Mouse (Mus musculus) ES-E14 (cell line): Measurements from ENCODE around the gene Mdfi. TPM values are rescaled to one million over a fixed set of nuclear protein-coding genes. Genes with fewer than 3 reads are reported as not detected.

Experiments
- DNase-seq: peaks from one replicate; pipeline ENCODE4 v3.0.0-alpha.2; 2013; ENCODE audit warnings: low read depth, low spot score
- H3K27ac ChIP-seq: 2 replicates; pipeline ENCODE4 v1.5.1; 2012; ENCODE audit warnings: low read depth, mild to moderate bottlenecking, low read length, moderate library complexity, mixed read lengths; ENCODE audit not compliant: poor library complexity, insufficient read depth, severe bottlenecking
- H3K36me3 ChIP-seq: 2 replicates; pipeline ENCODE4 v1.6.1; 2012; ENCODE audit warnings: mild to moderate bottlenecking, low read length, moderate library complexity, mixed read lengths; ENCODE audit not compliant: control insufficient read depth, poor library complexity, insufficient read depth, severe bottlenecking
- H3K4me1 ChIP-seq, 2 experiments: fragments of 150-350 bp in 1 of 2; sonication (generic) in 1 of 2; 2 replicates each; pipeline ENCODE4 v1.6.1; 2012; ENCODE audit warnings: low read length in 2 of 2, mild to moderate bottlenecking in 1 of 2, mixed read lengths in 1 of 2; ENCODE audit not compliant: control insufficient read depth in 2 of 2, insufficient read depth in 2 of 2, poor library complexity in 1 of 2
- H3K4me3 ChIP-seq, 2 experiments: fragments of 150-350 bp in 1 of 2; sonication (generic) in 1 of 2; 2 replicates each; pipeline ENCODE4 v1.5.1; 2012; ENCODE audit warnings: low read length in 2 of 2, low read depth in 1 of 2, mild to moderate bottlenecking in 1 of 2, mixed read lengths in 1 of 2; ENCODE audit not compliant: insufficient read depth in 1 of 2, poor library complexity in 1 of 2, severe bottlenecking in 1 of 2
- H3K9ac ChIP-seq: 2 replicates; pipeline ENCODE4 v1.6.1; 2012; ENCODE audit warnings: low read depth, mild to moderate bottlenecking, low read length, mixed read lengths; ENCODE audit not compliant: poor library complexity, insufficient read depth, severe bottlenecking
- H3K9me3 ChIP-seq: fragments of 150-350 bp; sonication (generic); 2 replicates; pipeline ENCODE4 v1.6.1; 2012; ENCODE audit warnings: low read depth, mild to moderate bottlenecking, low read length; ENCODE audit not compliant: control insufficient read depth, insufficient read depth
- CHD2 ChIP-seq: IDR thresholded peaks from 2 replicates; pipeline ENCODE4 v1.6.1; 2014; ENCODE audit warnings: mild to moderate bottlenecking, low read depth, low read length, inconsistent platforms
- HCFC1 ChIP-seq: IDR thresholded peaks from 2 replicates; pipeline ENCODE4 v1.6.1; 2012; ENCODE audit warnings: low read length, inconsistent platforms, borderline replicate concordance; ENCODE audit not compliant: insufficient read depth
- MAFK ChIP-seq: IDR thresholded peaks from 2 replicates; pipeline ENCODE4 v1.6.1; 2014; ENCODE audit warnings: mild to moderate bottlenecking, low read depth, low read length, inconsistent platforms; ENCODE audit not compliant: insufficient read depth
- ZC3H11A ChIP-seq: IDR thresholded peaks from 2 replicates; pipeline ENCODE4 v1.6.1; 2012; ENCODE audit warnings: low read depth, mild to moderate bottlenecking, inconsistent platforms, low read length, borderline replicate concordance
- ZNF384 ChIP-seq: IDR thresholded peaks from 2 replicates; pipeline ENCODE4 v1.6.1; 2012; ENCODE audit warnings: low read depth, low read length, inconsistent platforms
- in situ Hi-C, 2 experiments: fragments of 600-800 bp; cut with MboI; formaldehyde crosslinking; loops; one replicate each; pipeline ENCODE4 v1.15.1; 2025; ENCODE audit warnings: low sequenced_read_pairs in 2 of 2, inconsistent platforms in 1 of 2; ENCODE audit not compliant: unreplicated experiment in 2 of 2
- total RNA-seq: library from RNA; depleted of rRNA; stranded (reverse); fragments of 300-350 nt; gene quantifications from 2 replicates; pipeline ENCODE4 v1.2.3, GENCODE M21; 2012

Gene Mdfi
- total RNA-seq, 1 experiment, result 15.6 TPM

GRCm38 (mm10) chr17:47784411-47784810, 50.1 kb downstream of the Mdfi start:
- Histone ChIP-seq H3K27ac (no peak overlapping the region), H3K9me3 (no peaks in the 10 kb centered on the region)
- in situ Hi-C loops, result no loop called here

GRCm38 (mm10) chr17:47783445-47784223, 50.9 kb downstream of the Mdfi start:
- no peak overlapping the region for H3K4me3 ChIP-seq
- in situ Hi-C loops, result no loop called here
- no peaks in the 10 kb centered on the region for H3K9me3 ChIP-seq
- no peak for DNase-seq
- no peak overlapping the region for H3K9ac ChIP-seq
- peaks cover 6 to 64% of the 10 kb centered on the region in 2 experiments for H3K4me1 ChIP-seq
- no peak overlapping the region for H3K27ac ChIP-seq
- no peaks in the 10 kb centered on the region for H3K36me3 ChIP-seq
- TF ChIP-seq MAFK, result no peak
- no peak for TF ChIP-seq ZC3H11A
- no peak for TF ChIP-seq CHD2
- no peak for TF ChIP-seq ZNF384
- no peak for TF ChIP-seq HCFC1

More at GRCm38 (mm10) chr17:47784411-47784810, 50.1 kb downstream of the Mdfi start:
- no peak for DNase-seq
- H3K4me3 ChIP-seq, result no peak overlapping the region
- no peak overlapping the region for H3K9ac ChIP-seq
- peaks cover 5% of the 10 kb centered on the region; the same call in 1 of the 2 replicates for H3K36me3 ChIP-seq
- peaks cover 6 to 71% of the 10 kb centered on the region in 2 experiments for H3K4me1 ChIP-seq
- TF ChIP-seq MAFK (no peak), CHD2 (no peak), HCFC1 (no peak), ZNF384 (no peak), ZC3H11A (no peak)

- no peak for TF ChIP-seq CHD2
- peaks cover 3 to 59% of the 10 kb centered on the region in 2 experiments; a peak in 3 of 4 replicates for H3K4me1 ChIP-seq
- no peak overlapping the region for H3K9ac ChIP-seq
Observed at GRCm38 (mm10) chr17:47782486-47782885, 52.0 kb downstream of the Mdfi start.

GRCm38 (mm10) chr17:47780470-47780869, 54.0 kb downstream of the Mdfi start:
- H3K9me3 ChIP-seq, result no peaks in the 10 kb centered on the region
- no peak overlapping the region for H3K4me3 ChIP-seq
- TF ChIP-seq ZNF384 (no peak), MAFK (no peak), CHD2 (no peak), HCFC1 (no peak), ZC3H11A (no peak)
- peaks cover 3 to 39% of the 10 kb centered on the region in 2 experiments; a peak in 3 of 4 replicates for H3K4me1 ChIP-seq
- in situ Hi-C loops, result no loop called here
- H3K27ac ChIP-seq, result no peak overlapping the region
- no peak for DNase-seq
- no peak overlapping the region for H3K9ac ChIP-seq
- H3K36me3 ChIP-seq, result no peaks in the 10 kb centered on the region

More at GRCm38 (mm10) chr17:47782486-47782885, 52.0 kb downstream of the Mdfi start:
- no peaks in the 10 kb centered on the region for H3K36me3 ChIP-seq
- in situ Hi-C loops, result no loop called here
- no peak overlapping the region for H3K27ac ChIP-seq
- H3K4me3 ChIP-seq, result no peak overlapping the region
- DNase-seq, result no peak
- H3K9me3 ChIP-seq, result no peaks in the 10 kb centered on the region

- in situ Hi-C loops, result no loop called here
- no peak overlapping the region for H3K9ac ChIP-seq
- H3K36me3 ChIP-seq, result no peaks in the 10 kb centered on the region
- no peak for DNase-seq
- H3K27ac ChIP-seq, result no peak overlapping the region
- no peak overlapping the region for H3K4me3 ChIP-seq
- H3K4me1 ChIP-seq, result peaks cover 0 to 15% of the 10 kb centered on the region in 2 experiments; a peak in 2 of 4 replicates
- H3K9me3 ChIP-seq, result no peaks in the 10 kb centered on the region
- TF ChIP-seq ZNF384 (no peak), MAFK (no peak), HCFC1 (no peak), CHD2 (no peak), ZC3H11A (no peak)
Observed at GRCm38 (mm10) chr17:47777141-47777540, 57.4 kb downstream of the Mdfi start.
